Mouse (Mus musculus) WW6 (cell line): ENCODE measurements at regions not wholly inside any gene's neighbourhood (a gene's known extent, or its start where the extent isn't known, plus 50 kb on each side); places are given as distances from the start of the nearest gene placed in this dataset.
"Not testable (repeated sequence)": the region's sequence is repeated elsewhere in the genome, so short reads cannot be mapped to it uniquely, and the experiment has no call there.

Experiments
- DNase-seq: peaks from one replicate; pipeline ENCODE4 v3.0.0-alpha.2; 2013; ENCODE audit warnings: low read depth, low spot score

- DNase-seq, result no peak
Measured at GRCm38 (mm10) chr13:111860931-111861330, 52.1 kb upstream of the Map3k1 start.

GRCm38 (mm10) chr13:111862316-111862715 lies 53.5 kb upstream of the Map3k1 start:
- no peak for DNase-seq

GRCm38 (mm10) chr13:111865956-111866355 lies 57.2 kb upstream of the Map3k1 start:
- no peak for DNase-seq

GRCm38 (mm10) chr13:111867261-111867660 lies 58.5 kb upstream of the Map3k1 start:
- no peak for DNase-seq

- no peak for DNase-seq
Measured at GRCm38 (mm10) chr13:111867763-111868725, 59.3 kb upstream of the Map3k1 start.

- no peak for DNase-seq
Measured at GRCm38 (mm10) chr13:111868947-111869346, 60.2 kb upstream of the Map3k1 start.

GRCm38 (mm10) chr13:111869771-111870437 lies 61.1 kb upstream of the Map3k1 start:
- DNase-seq, result no peak

GRCm38 (mm10) chr13:111870505-111870904 lies 61.7 kb upstream of the Map3k1 start:
- DNase-seq, result no peak

GRCm38 (mm10) chr13:111871672-111872410 lies 63.0 kb upstream of the Map3k1 start:
- no peak for DNase-seq

- DNase-seq, result no peak
Measured at GRCm38 (mm10) chr13:111874330-111874729, 65.5 kb upstream of the Map3k1 start.

- DNase-seq, result no peak
Measured at GRCm38 (mm10) chr13:111876404-111876803, 67.6 kb upstream of the Map3k1 start.

GRCm38 (mm10) chr13:111876847-111877246 lies 68.1 kb upstream of the Map3k1 start:
- DNase-seq, result no peak

- not testable (repeated sequence) for DNase-seq
Measured at GRCm38 (mm10) chr13:111883768-111884566, 75.2 kb upstream of the Map3k1 start.

- DNase-seq, result no peak
Measured at GRCm38 (mm10) chr13:111890792-111891191, 82.0 kb upstream of the Map3k1 start.

GRCm38 (mm10) chr13:111892141-111892540 lies 83.3 kb upstream of the Map3k1 start:
- no peak for DNase-seq

GRCm38 (mm10) chr13:111893221-111893713 lies 84.5 kb upstream of the Map3k1 start:
- no peak for DNase-seq

GRCm38 (mm10) chr13:111894804-111895478 lies 86.1 kb upstream of the Map3k1 start:
- DNase-seq, result no peak

- DNase-seq, result no peak
Measured at GRCm38 (mm10) chr13:111896279-111896678, 87.5 kb upstream of the Map3k1 start.

GRCm38 (mm10) chr13:111903361-111903760 lies 94.6 kb upstream of the Map3k1 start:
- DNase-seq, result no peak

- DNase-seq, result no peak
Measured at GRCm38 (mm10) chr13:111903931-111904330, 95.1 kb upstream of the Map3k1 start.
